Mouse (Mus musculus) monocyte, adult 5-6 weeks (primary cell): ENCODE measurements around the gene Car4. TPM values are rescaled to one million over a fixed set of nuclear protein-coding genes. Genes with fewer than 3 reads are reported as not detected.

Experiments used
- ATAC-seq: fragments of 153-309, 156-312 bp; replicated peaks from 2 replicates; pipeline ENCODE4 v1.8.0; 2017; ENCODE audit warnings: mild to moderate bottlenecking; ENCODE audit not compliant: low TSS enrichment, insufficient number of reproducible peaks, severe bottlenecking, poor library complexity, low FRiP score
- total RNA-seq: library from RNA; stranded (forward); fragments of 200-1000, 200-491, 200-594 nt; gene quantifications from 3 replicates; pipeline ENCODE4 v1.2.3, GENCODE M21; 2017

Car4 gene
- total RNA-seq, 1 experiment from 2014 or later: not detected

DNA sequence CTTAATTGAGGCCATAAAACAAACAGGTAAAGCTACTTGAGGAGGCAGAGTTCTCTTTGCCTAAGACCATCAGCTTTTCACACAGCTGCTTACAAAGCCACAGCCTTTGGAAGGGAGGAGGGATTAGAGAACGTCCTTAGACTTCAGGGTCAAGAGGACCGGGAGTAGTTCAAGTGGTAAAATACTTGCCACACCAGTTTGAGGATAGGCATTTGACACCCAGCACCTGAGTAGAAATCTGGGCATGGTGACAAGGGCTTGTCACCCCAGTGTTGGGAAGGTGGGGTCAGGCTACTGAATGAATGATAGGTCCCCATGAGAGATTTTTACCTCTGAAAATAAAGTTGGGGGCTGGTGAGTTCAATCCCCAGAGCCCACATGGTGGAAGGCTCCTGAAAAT, 5.0 kb upstream of the Car4 start:
- no peak for ATAC-seq

DNA sequence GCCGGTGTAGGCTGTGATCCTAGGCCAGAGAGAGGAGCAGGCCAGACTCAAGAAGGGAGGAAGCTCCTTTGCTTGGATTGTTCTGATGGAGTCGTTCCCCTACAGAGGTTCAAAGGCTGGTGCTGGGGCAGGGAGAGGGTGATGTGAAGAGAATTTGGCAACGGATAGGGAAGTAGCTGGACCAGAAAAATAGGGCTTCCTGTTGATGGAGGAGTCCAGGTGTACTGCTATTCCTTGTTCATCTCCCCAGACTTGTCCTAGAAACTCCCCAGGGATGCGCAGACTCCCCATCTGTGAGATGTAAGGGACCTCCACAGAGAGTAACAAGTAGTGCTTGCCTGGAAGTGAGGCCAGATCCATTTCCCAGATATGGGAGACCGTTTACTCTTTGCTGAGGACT, 1.2 kb upstream of the Car4 start:
- ATAC-seq: no peak

DNA sequence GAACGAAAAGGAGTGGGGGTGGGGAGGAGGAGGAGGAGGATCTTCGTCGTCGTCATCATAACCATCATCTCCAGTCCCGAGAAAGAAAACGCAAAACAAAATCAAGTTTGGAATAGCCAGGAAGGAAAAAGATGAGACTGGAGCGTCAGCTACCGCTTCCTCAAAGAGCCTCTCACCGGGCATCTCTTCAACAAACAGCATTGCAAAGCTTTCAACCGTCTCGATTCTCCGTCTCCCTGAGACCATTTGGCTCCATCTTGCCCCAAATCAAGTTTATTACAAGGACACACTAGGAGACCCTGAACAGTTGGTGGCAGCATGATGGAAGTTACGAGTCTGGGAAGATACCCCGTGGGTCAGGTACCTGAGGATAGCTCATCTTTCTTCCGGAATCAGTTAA, 415 bp upstream of the Car4 start:
- no peak for ATAC-seq

- ATAC-seq: no peak
Observed at GRCm38 (mm10) chr11:84958271-84958630, 665 bp downstream of the Car4 start.

GRCm38 (mm10) chr11:84959181-84959580, 1.6 kb downstream of the Car4 start:
- ATAC-seq: no peak

DNA sequence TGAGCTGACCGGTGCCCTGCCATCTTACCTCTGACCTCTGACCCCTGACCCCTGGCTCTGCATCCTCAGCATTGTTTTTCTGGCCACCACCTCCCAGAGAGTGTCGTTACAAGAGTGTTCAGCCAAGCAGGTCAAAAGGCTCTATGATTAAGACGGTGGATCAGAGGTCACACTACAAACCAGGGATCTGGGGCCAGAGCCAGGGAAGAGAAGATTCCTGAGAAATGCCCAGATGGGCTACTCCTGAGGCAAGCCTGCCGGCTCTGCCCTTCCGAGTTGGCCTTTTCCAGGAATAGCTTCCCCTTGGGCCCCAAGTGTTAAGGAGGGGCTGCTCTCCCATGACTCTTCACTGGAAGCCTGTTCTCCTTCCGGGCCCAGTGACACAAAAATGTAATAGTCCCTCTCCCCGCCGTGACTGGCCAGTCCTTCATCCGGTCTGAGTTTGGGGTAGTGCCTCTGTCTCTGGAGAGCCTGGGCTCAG, 2.2 kb downstream of the Car4 start:
- no peak for ATAC-seq

DNA sequence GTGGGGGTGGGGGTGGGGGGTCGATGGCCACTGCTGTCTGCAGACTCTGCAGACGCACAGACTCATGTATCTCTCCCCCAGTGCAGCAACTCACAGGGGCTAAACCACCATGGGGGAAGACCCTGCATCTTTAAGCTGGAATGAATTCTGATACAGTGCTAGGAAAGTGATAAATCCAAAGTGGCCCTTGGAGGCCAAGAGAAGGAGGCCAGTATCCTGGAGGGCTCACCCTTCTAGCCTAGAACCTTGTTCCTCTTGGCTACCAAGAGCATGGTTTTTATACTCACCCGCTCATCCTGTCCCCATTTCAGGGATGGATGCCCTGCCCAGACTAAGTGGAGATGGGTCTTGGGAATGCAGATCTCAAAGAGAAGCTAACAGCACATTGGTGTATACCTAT, 2.7 kb downstream of the Car4 start:
- no peak for ATAC-seq

- ATAC-seq: no peak
Observed at GRCm38 (mm10) chr11:84960780-84961179, 3.2 kb downstream of the Car4 start.

DNA sequence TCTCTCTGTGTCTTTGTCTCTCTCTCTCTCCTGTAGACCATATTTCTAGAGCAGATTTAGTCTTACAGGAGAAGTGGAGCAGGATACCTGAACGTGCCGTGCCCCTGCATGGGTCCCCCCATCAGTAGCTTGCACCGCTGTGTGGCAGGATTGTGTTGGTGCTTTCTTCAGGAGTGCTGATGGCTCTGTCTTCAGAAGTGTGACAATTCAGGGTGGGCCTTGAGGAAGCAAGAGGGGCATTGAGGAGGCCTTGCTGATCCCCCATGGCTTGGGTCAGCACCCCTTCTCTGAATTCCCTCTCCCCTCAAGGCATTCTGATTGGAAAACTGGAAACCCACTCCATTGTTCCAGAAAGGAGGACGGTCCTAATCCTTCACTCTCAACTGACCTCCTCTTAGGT, 4.0 kb downstream of the Car4 start:
- ATAC-seq: no peak

DNA sequence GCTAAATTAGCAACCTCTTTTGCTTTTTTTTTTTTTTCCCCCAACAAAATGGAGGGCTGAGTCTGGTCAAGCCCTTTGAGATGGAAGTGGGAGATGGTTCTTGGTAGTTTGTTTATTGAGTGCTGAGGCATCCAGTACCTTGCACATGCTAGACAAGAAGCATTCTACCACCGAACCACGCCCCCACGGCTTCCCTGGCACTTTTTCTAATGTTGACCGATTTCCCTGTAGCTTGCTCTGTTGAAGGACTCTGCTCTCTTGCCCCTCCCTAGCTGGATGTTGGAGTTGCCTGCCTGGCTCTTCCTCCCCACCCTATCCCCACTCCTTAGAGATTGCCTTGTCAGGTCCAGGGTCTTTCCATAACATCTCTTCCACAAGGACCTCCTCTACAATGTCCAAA, 5.0 kb downstream of the Car4 start:
- no peak for ATAC-seq

DNA sequence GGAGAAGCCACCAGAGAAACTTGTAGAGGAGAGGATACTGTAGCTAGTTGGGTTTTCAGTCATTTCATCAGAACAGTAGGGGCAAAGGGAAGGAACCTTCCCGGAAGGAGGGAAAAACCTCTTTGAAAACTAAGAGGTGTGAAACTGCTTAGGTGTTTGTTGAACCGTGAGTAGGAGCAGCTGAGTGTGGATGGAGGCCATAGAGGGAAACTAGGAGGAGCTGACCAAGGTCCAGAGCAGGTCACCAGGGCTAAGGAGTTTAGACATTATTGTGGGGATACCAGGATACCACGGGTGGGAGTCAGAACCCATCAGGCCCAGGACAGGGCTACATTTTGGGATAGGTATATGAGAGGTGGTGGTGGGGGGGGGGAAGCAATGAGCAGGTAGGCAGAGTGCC, 6.0 kb downstream of the Car4 start:
- no peak for ATAC-seq

DNA sequence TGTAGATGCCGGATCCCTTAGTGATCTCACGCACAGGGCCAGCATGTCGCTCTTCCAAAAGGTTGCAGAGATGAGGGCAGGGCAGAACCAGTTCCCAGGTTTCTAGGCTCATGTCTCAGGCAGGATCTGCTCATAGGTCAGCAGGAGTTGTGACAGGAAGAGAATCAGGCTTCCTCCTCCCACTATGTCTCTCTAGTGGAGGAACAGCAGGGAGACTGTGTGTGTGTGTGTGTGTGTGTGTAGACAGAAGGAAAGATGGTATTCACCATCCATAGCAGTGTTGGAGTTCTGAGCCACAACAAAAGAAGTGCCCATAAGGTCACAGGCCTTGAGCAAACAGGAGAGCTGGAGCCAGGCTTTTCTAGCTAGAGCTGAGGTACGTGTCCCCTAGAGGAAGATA, 9.1 kb downstream of the Car4 start:
- ATAC-seq: no peak

- no peak for ATAC-seq
Observed at GRCm38 (mm10) chr11:84967113-84967512, 9.5 kb downstream of the Car4 start.

GRCm38 (mm10) chr11:84968309-84968708, 10.7 kb downstream of the Car4 start:
- ATAC-seq: no peak

DNA sequence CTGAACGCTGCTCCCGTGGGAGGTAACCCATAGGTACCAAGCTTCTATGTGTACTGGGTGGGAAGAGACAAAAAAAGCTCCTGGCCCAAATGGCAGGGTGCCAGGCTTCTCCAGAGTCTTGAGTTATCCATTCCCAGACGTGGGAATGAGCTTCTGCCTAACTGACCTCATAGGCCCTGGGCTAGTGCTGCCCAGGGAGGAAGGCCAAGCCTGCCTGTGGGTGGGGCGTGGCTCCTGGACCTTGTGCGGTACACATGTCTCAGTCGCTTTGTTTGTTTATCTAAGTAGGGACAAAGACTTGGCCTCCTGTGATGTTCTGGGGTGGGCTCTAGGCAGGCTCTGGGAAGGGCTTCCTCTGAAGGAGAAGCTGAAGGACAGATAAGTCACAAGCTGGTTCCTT, 11.2 kb downstream of the Car4 start:
- ATAC-seq: no peak

GRCm38 (mm10) chr11:84972067-84972466, 14.5 kb downstream of the Car4 start:
- ATAC-seq: no peak

DNA sequence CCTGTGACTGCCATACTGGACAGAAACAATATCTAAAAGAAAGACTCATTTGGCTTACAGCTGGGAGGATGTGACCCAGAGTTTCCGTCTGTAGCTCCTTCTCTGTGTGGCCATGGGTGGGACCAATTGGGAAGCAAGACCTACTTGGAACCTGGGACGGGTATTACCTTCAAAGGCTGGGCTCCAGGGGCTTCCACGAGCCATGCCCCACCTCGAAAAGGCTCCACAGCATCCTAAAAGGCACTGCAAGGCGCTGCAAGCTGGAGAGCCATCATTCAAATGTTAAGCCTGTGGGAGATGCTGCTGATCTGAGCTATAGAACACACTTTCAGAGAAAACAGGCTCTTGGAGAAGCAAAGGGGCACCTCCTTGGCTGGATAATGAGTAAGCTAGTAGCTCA, 16.1 kb downstream of the Car4 start:
- no peak for ATAC-seq

DNA sequence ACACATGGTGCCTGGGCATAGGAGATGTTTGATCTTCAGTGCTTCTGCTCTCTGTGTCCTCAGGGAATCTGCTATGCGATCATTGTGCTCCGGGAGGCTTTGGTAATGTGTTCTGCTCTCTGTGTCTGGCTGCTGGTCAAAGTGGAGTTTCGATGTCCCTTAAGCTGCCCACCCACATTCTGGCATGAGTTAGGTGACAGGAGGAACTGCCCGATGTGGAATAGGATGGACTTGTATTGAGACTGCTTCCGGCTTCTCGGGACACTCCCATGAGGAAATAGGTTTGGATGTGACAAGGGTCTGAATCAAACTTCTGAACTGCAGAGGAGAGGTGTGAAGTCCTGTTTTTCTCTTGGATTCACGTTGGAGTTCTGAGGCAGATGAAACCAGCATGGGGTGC, 17.0 kb downstream of the Car4 start:
- no peak for ATAC-seq

DNA sequence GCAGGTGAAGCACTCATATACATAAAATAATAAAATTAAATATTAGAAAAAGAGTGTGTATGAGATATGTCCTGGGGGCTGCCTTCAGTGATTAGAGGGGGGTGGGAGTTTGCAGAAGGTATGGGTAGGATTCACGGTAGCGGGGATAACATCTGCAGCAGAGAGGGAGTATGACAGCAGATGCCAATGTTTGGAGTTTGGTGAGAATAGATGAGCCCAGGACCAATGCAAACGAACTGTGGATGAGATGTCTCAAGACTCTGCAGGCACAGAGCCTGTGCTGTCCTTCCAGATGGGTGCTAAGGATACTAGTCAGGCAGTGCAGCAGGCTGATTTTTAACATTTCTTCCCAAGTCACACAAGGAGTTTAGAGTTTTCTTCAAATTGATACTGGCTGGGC, 19.1 kb downstream of the Car4 start:
- no peak for ATAC-seq

DNA sequence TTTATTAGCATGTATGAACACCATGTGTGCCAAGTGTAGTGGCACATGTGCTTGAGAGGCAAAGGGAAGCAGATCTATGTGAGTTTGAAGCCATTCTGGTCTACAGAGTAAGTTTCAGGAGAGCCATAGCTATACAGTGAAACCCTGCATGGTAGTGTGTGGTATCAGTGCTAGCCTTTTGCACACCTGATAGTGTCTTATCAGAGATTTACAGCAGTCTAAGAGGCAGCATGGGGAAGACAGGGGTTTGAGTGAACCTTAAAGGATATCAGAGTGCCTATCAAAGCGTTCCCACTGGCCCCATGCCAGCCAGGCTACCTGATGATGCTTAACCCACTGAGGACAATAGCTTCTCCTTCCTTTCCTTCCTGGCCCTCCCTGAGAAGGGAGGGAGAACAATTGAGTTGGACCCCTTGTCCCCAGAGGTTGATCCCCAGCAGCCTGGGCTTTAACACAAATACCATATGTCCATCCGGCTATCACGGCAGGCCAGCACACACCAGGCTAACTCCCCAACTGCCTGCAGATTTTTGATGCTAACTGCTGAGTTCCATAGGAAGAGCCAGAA, 19.9 kb downstream of the Car4 start:
- ATAC-seq: no peak

DNA sequence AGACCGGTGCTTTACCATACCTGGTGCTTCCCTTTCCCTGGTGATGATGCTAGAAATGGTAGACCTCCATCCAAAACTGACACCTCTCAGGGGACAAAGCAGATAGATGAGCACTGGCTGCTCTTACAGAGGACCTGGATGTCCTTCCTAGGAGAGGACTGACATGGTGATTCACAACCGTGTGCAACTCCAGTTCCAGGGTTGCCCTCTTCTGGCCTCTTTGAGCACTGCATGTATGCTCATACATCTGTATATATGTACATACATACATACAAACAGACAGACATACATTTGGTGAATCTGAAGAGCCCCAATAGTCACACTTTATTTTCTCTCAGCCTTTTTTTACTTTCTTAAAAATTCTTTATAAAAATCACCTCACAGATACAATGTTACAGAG, 20.5 kb downstream of the Car4 start:
- no peak for ATAC-seq
